Mouse (Mus musculus) megakaryocyte-erythroid progenitor cell, adult 5-6 weeks (primary cell): ENCODE results near the gene Grap2. TPM values are rescaled to one million over a fixed set of nuclear protein-coding genes. Genes with fewer than 3 reads are reported as not detected.

Experiments
- ATAC-seq: replicated peaks from 2 replicates; pipeline ENCODE4 v1.8.0; 2016; ENCODE audit warnings: mild to moderate bottlenecking, inconsistent platforms; ENCODE audit not compliant: severe bottlenecking, poor library complexity, low FRiP score, low TSS enrichment
- total RNA-seq, 2 experiments: library from RNA; stranded (forward) in 1 of 2; stranded (reverse) in 1 of 2; fragments of 200-1000, 215-1000 nt in 1 of 2; fragments of >200 nt in 1 of 2; fragmentation: Nextera tagmentation in 1 of 2; gene quantifications; 2 replicates each; pipeline ENCODE4 v1.2.3; 2014 to 2017

Grap2 gene
- total RNA-seq, 2 experiments from 2014 or later: 2.0 to 7.0 TPM

DNA sequence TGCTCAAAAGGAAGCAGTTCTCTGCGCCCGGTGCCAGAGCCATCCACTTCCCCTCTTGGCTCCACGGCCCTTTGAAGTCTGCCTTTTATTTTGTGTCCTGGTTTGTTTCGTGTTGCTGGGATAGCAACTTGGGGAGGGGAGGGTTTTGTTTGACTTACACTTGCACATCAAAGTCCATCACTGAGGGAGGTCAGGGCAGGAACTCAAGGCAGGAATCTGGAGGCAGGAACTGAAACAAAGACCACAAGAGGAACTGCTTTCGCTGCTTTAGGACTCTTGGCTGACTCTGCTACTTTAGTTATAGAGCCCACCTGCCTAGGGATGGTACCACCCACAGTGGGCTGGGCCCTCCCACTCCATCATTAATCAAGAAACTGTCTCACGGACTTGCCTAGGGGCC lies 54.1 kb downstream of the Grap2 start:
- ATAC-seq: no peak

DNA sequence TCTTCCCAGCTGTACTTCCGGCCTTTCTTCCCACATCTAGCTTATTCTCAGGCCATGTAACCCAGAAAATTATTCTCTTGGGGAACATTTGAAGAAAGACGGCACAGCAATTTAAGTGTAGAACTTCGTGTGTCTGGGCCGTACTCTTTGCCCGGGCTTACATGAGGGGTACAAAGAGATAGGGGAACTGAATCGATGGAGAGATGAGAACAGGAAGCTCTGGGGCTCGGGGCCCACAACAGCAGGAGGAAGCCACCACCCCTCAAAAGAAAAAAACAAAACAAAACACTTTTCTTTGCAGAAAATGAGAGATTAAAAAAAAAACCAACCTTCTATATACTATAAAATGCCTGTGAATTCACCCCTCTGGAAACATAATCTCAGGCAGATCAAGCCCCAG lies 57.8 kb downstream of the Grap2 start:
- ATAC-seq: no peak

DNA sequence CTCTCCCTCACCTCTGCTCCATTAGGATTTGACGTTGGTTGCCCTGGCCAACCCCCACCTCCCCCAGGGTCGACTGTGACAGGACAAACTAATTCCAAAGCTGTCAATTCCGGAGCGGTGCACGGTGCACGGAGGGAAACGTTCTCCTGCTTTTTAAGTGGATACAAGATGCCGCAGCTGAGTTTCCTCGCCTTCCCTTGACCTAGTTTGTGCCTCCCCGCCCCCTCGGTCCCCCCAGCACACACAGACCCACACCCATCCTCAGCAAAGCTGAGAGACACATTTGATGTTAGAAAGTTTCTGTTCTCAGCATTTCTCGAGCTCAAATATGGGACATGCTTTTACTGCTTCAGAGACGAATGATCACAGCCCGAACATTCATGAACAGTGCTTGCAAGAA lies 58.3 kb downstream of the Grap2 start:
- ATAC-seq: no peak

DNA sequence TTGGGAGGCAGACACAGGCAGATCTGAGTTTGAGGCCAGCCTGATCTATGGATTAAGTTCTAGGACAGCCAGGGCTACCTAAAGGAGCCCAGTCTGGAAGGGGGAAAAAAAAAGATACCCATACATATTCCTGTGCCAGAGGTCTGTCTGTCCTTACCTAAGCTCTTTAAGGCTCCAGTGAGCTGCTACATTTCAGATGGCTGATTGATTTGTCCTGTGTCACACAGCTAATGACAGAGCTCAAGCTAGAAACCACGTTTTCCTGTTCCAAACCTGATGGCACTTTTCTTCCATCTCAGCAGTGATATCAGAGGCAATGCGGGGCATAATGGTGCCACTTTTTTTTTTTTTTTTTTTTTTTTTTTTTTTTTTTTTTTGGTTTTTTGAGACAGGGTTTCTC lies 58.9 kb downstream of the Grap2 start:
- ATAC-seq: no peak

DNA sequence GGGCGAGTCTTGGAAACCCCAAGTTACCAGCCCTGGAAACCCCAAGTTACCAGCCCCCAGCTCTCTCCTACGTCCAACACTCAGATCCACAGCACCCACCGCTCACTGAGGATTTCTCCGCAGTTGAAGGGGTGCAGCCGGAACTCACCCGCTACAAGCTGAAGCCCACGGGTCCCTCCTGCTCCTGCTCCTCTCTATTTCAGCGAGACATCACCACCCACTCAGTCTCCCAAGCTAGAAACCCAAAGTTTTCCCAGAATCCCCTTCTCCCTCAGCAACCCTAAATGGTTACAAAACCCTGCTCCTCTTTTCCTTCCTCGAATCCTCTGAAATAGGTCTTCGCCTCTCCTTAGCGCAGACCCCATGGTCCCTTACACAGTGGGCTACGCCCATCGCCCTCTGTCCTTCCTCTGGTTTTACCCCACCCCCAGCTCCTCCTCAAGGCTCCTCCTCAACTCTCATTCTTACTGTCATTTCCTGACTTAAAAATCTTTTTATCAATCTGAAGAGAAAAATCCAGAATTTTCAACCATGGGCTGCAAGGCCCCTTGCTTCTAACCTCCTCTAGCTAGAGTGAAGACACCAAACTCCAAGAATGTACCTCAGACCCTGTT lies 60.0 kb downstream of the Grap2 start:
- ATAC-seq: no peak

DNA sequence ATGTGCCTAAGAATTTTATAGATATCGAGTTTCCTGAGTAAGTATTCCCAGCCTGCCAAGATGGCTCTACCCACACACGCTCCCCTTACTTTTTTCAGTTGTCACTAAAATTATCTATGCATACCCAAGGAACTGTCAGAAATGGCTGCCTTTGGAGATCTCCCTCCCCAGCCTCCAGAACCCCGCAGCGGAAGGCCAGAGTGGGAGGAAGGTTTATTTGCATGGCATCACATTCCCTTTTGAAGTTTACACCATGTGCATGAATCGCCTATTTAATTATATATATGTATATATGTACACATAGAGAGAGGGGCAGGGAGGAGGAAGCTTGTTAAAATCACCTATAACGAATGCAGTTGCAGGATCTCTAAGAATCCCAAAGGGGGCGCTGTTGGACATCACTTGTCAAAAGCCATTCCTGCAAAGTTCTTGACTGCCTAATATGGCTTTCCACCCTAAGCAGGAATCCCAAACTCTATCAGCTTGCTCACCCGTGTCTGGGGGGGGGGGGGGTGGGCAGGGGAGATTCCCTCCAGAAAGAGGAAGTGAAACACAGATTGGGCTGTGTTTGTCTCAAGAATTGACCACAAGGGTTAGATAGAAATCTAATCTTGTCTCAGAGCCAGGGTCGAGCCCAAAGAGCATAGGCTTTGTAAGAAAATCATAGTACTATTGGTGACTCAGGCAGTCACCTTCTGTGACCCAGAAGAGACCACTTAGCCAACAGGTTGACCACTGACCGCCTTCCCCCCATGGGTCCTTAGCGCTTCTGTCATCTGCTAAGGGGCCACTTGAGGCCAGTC lies 62.2 kb downstream of the Grap2 start:
- 0 out of 2 replicates have a peak, but pooled peaks have one; percentile 52 for ATAC-seq

DNA sequence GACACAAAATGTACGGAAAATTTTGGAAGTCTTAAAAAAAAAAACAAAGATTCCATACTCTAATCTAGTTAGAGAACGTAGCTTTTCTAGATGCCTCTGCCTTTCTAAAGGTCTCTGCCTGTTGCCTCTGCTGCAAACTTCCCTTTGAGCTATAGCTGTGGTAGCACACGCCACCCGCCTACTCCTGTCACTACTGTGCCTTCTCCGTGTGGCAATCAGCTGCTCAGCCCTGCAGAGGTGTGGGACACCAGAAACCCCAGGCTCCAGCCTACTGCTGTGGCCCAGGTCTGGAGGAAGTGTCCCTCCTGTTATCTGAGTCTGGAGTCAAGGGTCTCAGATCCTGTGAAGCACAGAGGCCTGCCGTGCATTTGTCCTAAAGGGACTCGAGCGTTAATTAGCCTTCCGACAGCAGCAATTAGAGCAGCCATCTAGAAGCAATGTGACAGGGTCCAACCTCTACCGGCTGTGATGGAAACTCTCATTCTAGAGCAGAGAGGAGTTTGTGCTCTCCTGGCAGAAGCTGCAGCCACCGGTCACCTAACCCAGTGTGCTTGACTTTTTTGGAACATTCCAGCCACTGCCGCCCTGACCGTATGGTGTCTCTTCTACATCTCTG lies 64.5 kb downstream of the Grap2 start:
- ATAC-seq: no peak

DNA sequence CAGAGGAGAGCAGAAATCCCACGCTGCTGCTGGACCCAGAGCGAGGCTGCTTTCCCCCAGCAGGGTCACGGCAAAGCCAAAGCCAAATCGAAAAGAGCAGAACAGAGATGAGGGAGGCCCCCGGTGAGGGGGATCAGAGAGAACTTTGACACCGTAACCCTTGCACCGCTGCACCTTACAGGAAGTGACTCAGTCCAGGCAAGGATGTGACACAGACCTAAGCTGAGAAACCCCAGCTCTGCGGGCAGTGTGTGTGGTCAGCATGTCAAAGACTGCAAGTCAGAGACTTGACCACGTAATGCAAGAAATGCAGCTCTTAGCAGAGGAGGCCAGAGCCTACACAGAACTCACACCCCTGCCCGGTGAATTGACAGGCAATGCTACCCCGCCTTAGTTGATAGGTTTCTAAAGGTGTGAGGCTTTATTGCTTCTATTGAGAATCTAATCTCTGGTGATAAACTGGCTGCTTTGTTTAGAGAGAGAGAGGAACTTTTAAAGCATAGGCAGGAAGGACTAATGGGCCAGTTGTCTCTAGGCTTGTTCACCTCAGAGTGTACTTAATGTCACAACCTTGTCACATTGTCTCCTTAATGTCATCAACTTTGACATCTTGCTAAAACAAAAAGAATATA lies 66.8 kb downstream of the Grap2 start:
- no peak for ATAC-seq

DNA sequence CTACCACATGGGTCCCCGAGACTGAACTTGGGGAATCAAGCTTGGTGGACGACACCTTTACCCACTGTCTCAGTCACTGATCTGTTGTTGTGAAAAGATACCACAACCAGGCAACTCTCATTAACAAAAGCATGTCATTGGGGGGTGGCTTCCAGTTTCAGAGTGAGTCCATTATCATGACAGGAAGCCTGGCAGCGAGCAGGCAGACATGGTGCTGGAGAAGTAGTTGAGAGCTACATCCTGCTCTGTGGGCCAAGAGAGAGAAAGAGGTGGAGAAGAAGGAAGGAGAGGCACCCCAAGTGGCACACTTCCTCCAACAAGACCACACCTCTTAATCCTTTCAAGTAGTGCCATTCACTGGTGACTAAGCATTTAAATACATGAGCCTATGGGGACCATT lies 67.5 kb downstream of the Grap2 start:
- no peak for ATAC-seq

DNA sequence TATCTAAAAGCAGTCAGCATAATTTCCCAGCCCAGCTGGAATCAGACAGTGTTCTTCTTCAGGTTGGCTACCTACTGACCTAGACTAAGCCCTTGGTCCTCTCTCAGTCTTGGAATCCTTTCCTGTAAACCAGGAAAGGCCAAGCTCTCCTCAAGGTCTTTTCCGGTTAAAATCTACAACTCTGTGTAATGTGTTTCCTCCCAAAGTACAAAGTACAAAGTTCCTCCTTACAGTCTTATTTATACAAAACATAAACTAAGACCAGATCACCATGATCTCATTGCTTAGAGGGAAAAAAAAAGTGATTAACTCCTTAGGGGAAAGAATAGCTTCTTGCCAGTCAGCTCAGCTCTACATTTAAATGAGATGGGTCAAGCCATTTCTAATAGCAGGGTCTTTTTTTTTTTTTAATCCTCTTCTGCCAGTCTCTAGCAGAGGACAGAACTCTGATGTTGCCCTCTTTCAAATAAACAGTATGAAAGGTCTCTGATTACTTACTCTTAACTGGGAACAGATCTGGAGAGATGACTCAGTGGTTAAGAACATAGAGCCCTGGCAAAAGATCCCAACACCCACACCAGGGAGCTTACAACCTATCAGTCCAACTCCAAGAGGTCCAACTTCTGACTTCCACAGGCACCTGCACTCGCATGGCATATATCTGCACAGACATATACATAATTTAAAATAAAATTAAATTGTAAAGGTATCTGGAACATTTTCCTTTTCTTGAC lies 69.5 kb downstream of the Grap2 start:
- no peak for ATAC-seq

DNA sequence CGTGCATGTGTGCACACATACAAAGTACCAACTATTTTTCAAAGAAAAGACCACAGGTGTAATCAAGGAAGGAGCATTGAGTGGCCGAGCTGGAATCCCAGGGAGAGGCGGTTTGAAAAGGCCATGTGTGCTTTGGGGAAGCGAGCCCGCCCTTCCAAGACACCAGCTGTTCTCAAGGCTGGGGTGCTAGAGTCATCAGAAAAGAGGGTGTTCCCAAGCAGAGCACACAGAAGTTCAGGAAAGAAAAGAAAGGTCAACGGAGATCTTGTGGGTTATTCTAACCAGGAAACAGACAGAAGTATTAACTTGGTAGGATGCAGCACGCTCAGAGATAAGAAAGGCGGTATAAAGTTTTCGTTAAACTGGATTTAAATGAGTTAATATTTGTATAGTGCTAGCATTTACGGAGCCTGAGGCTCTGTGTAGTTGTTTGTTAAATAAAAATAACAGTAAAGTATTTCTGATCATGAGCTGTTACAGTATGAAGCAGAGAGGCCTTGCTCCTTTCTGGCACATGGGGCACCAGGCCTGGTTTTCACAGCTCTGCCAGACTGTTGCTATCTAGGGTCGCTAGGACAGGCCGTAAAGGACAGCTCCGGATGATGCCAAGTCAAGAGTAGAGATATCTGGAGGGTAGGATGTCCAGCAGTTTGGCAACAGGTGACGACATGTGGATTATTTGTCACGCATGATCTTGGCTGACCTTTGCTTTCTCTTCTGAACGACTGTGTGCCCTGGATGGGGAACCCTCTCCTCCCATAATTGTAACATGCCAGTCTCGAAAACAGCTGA lies 72.8 kb downstream of the Grap2 start:
- ATAC-seq: no peak

DNA sequence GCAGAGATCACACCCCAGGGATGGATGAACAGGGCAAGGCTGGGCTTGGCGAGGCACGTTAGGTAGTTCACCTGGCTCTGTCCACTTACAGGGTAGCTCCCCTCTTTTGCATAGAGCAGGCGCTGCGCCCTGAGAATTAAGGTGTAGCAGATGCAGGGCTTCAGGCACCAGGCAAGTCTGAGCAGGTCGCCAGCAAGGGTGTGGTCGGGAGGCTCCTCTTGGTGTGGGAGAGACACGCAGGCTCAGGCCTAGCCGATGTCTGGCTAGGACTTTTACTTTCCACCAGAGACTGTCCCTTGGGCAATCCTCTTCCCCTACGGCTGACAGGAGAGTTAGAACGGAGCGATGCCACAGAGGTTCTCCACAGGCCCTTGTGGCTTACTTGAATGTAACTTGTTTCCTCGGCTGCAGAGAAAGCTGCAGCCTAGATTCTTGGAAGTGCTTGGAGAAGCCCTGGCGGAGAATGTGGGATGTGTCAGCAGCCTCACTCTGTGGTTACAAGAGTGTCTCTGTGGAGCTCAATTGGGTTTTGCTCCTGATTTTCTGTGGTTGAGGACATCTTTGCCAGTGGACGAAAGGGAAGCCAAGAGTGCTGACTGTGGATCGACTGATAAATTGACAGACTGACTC lies 76.7 kb downstream of the Grap2 start:
- ATAC-seq: no peak

DNA sequence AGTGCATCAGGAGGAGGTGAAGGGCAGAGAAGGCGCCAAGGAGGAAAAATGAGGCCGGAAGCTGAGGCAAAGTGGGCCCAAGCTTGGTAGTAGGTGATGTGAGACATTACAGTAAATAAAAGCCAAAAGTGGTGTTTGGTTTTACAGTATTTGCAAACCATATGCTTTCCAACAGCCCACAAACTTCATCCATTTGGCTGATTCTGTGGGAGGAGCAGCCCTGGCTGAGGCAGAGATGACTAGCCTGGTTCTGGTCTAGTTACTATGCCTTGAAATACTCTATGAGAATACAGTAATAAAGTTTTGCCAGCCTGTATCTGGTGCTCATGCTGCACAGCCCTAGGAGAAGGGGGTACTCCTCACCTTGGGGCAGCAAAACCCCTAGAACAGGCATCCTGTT lies 78.0 kb downstream of the Grap2 start:
- ATAC-seq: no peak

DNA sequence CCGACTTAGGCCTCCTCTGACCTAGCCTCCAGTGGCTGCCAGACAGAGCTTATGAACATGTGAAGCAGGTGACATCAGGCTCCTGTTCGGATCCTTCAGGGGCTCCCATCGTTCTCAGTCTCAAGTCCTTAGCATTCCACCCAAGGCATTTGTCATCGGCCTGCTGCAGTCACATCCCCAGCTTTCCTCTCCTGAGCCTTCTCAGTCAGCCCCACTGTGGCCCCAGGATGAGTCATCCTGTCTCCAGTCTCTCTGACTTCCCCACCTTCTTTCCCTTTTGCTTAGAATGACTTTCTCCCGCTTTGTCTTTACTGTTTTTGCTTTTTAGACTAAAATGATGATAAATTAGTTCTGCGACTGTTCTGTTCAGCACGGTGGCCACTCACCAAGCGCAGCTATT lies 81.5 kb downstream of the Grap2 start:
- ATAC-seq: no peak

DNA sequence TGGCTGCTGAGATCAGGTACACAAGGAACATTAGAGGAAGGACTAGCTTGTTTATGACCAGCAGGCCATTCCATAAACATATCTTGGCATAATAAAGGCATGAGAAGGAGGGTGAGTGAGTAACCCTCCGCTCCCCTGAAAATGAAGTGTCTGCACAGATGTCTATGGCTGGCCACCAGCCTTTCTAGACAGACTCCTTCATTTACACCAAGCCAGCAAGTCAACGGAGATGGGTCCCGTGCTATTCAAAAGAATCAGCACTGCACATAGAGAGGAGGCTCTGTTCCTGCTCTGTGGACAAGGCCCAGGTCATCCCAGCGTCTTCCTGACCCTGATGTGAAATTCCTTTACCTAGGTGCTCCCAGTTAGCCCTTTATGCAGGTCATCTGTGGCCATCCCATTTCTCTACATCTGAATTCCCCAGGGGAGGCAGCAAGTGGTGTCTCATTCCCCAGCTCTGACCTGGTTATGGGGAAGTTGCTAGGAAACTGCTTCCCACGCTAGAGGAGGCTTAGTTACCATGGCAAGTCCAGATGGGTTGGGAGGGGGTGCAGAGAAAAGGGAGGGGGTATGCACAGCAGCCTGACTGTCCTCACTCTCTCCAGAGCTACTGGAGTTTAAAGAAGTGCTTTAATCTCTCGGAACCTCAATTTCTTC lies 86.5 kb downstream of the Grap2 start:
- no peak for ATAC-seq

DNA sequence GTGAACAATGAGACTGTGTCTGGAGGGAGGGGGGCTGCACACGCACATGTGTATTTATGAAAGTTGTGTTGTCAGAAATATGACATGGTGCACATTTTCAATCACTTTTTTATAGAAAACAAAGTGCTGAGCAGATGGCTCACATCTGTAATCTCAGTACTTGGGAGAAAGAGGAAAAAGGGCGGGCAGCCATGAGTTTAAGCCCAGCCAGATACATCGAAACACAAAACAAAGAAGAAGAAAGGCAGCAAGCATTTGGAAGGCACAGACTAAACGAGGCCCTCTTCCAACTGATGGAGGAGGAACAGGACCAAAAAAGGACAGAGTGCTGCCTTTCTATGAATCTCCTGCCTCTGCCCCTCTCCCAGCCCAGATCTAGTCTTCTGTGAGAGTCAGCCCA lies 88.6 kb downstream of the Grap2 start:
- ATAC-seq: no peak

DNA sequence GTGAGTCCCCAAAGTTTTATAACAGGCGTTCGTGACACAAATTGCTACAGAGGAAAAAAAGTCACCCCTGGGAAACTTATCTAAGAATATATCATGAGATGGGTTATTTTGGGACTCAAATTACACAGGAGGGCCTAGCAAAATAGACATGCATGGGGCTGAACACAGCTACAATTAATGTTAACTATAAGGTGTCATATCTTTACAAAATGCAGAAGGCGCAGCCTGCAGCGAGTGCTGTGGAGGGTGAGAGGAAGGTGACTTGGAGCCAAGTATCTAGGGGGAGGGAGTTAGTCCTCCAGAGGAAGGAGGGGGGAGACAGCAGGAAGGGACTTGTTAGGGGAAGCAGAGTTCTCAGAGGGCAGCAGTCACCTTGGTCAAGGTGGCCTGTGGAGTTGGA lies 92.0 kb downstream of the Grap2 start:
- no peak for ATAC-seq
